ENCODE assay signal across 8 mouse cellular contexts in the genomic region with DNA sequence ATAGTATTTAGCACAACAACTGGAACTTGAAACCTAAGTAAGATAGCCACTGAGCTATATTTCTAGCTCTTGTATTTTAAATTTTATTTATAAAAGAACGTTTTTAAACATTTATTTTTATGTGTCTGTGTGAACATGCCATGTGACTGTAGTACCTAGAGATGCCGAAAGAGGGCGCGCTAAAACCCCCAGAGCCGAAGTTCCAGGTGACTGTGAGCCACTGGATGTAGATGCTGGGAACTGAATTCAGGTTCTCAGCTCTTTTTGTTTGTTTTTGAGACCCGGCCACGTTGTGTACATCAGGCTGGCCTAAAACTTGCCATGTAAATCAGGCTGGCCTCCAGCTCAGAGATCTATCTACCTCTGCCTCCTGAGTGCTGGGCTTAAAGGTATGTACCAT. TPM values are rescaled to one million over a fixed set of nuclear protein-coding genes. Genes with fewer than 3 reads are reported as not detected.
DNase-seq lines count a peak whose midpoint lies in the region; ATAC-seq and TF ChIP-seq lines count a peak whose summit lies in the region.

No protein-coding gene starts in this region.

- TF ChIP-seq RAD21 in MEL (IDR thresholded peaks at IDR 0.05; ENCODE audit: low read depth, low read length) = peak; percentile 24; the same call in 1 of the 2 replicates

- H3K36me3 ChIP-seq in heart, postnatal 0 days (replicated peaks; ENCODE audit: control insufficient read depth, insufficient read depth, low read length) = no peaks in the 10 kb centered on the region
- H3K36me3 ChIP-seq in MEL (ENCODE audit: control insufficient read depth in 1 of 2, insufficient read depth in 2 of 2, low read length in 2 of 2) = peaks cover 0 to 2% of the 10 kb centered on the region in 2 experiments; a peak in 1 of 4 replicates
- H3K36me3 ChIP-seq in hindbrain, embryonic 14.5 days (replicated peaks; ENCODE audit: control insufficient read depth, insufficient read depth) = no peaks in the 10 kb centered on the region

- no peaks in the 10 kb centered on the region for H3K9me3 ChIP-seq in heart, postnatal 0 days (replicated peaks; ENCODE audit: control insufficient read depth, low read length)
- H3K9me3 ChIP-seq in MEL (replicated peaks; ENCODE audit: insufficient read depth, low read length) = no peaks in the 10 kb centered on the region
- H3K9me3 ChIP-seq in hindbrain, embryonic 14.5 days (ENCODE audit: control insufficient read depth, low read length) = no peaks in the 10 kb centered on the region

- H3K4me3 ChIP-seq in heart, postnatal 0 days (ENCODE audit: low read depth, low read length) = no peak overlapping the region
- H3K4me3 ChIP-seq in MEL (ENCODE audit: control insufficient read depth in 1 of 2, insufficient read depth in 1 of 2, low read depth in 2 of 2, low read length in 2 of 2) = no peak overlapping the region
- H3K4me3 ChIP-seq in hindbrain, embryonic 14.5 days (replicated peaks; ENCODE audit: low read length) = no peak overlapping the region

- H3K79me2 ChIP-seq in MEL (ENCODE audit: control insufficient read depth, insufficient read depth, low read length, poor library complexity) = no peaks in the 10 kb centered on the region

- H3K4me2 ChIP-seq in heart, postnatal 0 days (ENCODE audit: low read depth, low read length) = no peak overlapping the region
- H3K4me2 ChIP-seq in hindbrain, embryonic 14.5 days (replicated peaks) = no peak overlapping the region

- no peak for TF ChIP-seq EP300 in heart, postnatal 0 days (IDR thresholded peaks at IDR 0.05; ENCODE audit: low read depth)
- TF ChIP-seq EP300 in MEL (IDR thresholded peaks at IDR 0.05; ENCODE audit: low read depth in 1 of 2, low read length in 2 of 2) = no peak

- H3K4me1 ChIP-seq in heart, postnatal 0 days (ENCODE audit: control insufficient read depth, insufficient read depth) = peaks cover 14% of the 10 kb centered on the region; the same call in 1 of the 2 replicates
- H3K4me1 ChIP-seq in MEL (ENCODE audit: control insufficient read depth in 1 of 2, insufficient read depth in 2 of 2, low read length in 2 of 2) = peaks cover 0 to 1% of the 10 kb centered on the region in 2 experiments; a peak in 2 of 4 replicates
- H3K4me1 ChIP-seq in hindbrain, embryonic 14.5 days (replicated peaks; ENCODE audit: control insufficient read depth, insufficient read depth, low read length) = peaks cover 4% of the 10 kb centered on the region; the same call in 1 of the 2 replicates

- no peak for TF ChIP-seq POLR2A in MEL (IDR thresholded peaks at IDR 0.05; ENCODE audit: control insufficient read depth in 1 of 2, insufficient read depth in 1 of 2, low read depth in 1 of 2, low read length in 2 of 2, poor library complexity in 1 of 2)

- no peak overlapping the region for H3K27ac ChIP-seq in heart, postnatal 0 days (ENCODE audit: low read depth)
- no peak overlapping the region for H3K27ac ChIP-seq in MEL (ENCODE audit: control insufficient read depth, low read depth, low read length)
- H3K27ac ChIP-seq in hindbrain, embryonic 14.5 days = no peak overlapping the region

- no peak overlapping the region for H3K9ac ChIP-seq in heart, postnatal 0 days (replicated peaks; ENCODE audit: low read depth, low read length)
- H3K9ac ChIP-seq in MEL (ENCODE audit: control insufficient read depth, low read depth, low read length, poor library complexity, severe bottlenecking) = no peak overlapping the region
- no peak overlapping the region for H3K9ac ChIP-seq in hindbrain, embryonic 14.5 days

- WGBS in heart, postnatal 0 days = 25% methylated on average over 7 of the region's 7 CpGs
- WGBS in hindbrain, embryonic 14.5 days = 25% methylated on average over 7 of the region's 7 CpGs

- TF ChIP-seq CTCF in heart, postnatal 0 days (IDR thresholded peaks at IDR 0.05; ENCODE audit: low read depth) = peak; percentile 28; the same call in 1 of the 2 replicates
- TF ChIP-seq CTCF in MEL (IDR thresholded peaks at IDR 0.05 in 2 of 3, conservative IDR thresholded peaks at IDR 0.05 in 1 of 3; ENCODE audit: control insufficient read depth in 1 of 3, insufficient read depth in 1 of 3, low read depth in 2 of 3, low read length in 3 of 3, poor library complexity in 1 of 3, severe bottlenecking in 1 of 3) = peak; percentile 71 to 82 (median 80)

- ATAC-seq in heart, postnatal 0 days (ENCODE audit: insufficient read depth, low read depth) = no peak
- ATAC-seq in frontal cortex, adult (ENCODE audit: low TSS enrichment) = no peak
- no peak for ATAC-seq in hindbrain, embryonic 14.5 days (ENCODE audit: low FRiP score)
- ATAC-seq in megakaryocyte, adult 5-6 weeks (ENCODE audit: poor library complexity, severe bottlenecking) = no peak

- no peaks in the 10 kb centered on the region for H3K27me3 ChIP-seq in heart, postnatal 0 days (ENCODE audit: control insufficient read depth, insufficient read depth, low read length)
- H3K27me3 ChIP-seq in MEL (ENCODE audit: control insufficient read depth in 1 of 2, insufficient read depth in 2 of 2, low read length in 2 of 2) = peaks cover 2 to 3% of the 10 kb centered on the region in 2 experiments; a peak in 2 of 4 replicates
- no peaks in the 10 kb centered on the region for H3K27me3 ChIP-seq in hindbrain, embryonic 14.5 days (ENCODE audit: control insufficient read depth, insufficient read depth, low read length)

- no peak for DNase-seq in heart, postnatal 0 days (ENCODE audit: low spot score)
- no peak for DNase-seq in heart, adult 11 months
- DNase-seq in 3T3-L1 (ENCODE audit: low read depth, low spot score) = peak; percentile 61
- DNase-seq in MEL (ENCODE audit: low read depth, low spot score) = peak; percentile 75
- peak; percentile 43 for DNase-seq in lung, postnatal 10 days
- DNase-seq in hindbrain, embryonic 14.5 days (ENCODE audit: low spot score) = no peak

TF ChIP-seq in MEL, 35 proteins besides CTCF, POLR2A, EP300 and RAD21:
- TF ChIP-seq MYC (IDR thresholded peaks at IDR 0.05; ENCODE audit: low read depth, low read length) (peak; percentile 65; the same call in 1 of the 2 replicates), TCF12 (IDR thresholded peaks at IDR 0.05; ENCODE audit: low read depth, low read length) (no peak), USF1 (IDR thresholded peaks at IDR 0.05; ENCODE audit: low read depth, low read length) (peak; percentile 80), SMC3 (IDR thresholded peaks at IDR 0.05; ENCODE audit: low read depth, low read length) (peak; percentile 43)
TF ChIP-seq in MEL: peak in this region for 3.

RNA-seq across cellular contexts. Expression of gene Morn3, which starts 3.0 kb away (rescaled TPM):
- total RNA-seq in heart, postnatal 0 days (2014; rRNA removed; ENCODE audit: low replicate concordance) = not detected in 2 replicates
- 0.36 TPM in 1 of 2 replicates, not detected in the other for polyA plus RNA-seq in heart, postnatal 0 days (2015; fragmentation: Nextera tagmentation; extraction: Ambion mirVana)
- not detected in 2 replicates for total RNA-seq in MEL (2012; rRNA removed)
- polyA plus RNA-seq in MEL (2012; ENCODE audit: insufficient read depth in 1 of 2, insufficient read length in 2 of 2, low read depth in 1 of 2, low replicate concordance in 2 of 2, missing spikeins in 1 of 2) = not detected
- polyA plus RNA-seq in hindbrain, embryonic 14.5 days (2014; fragmentation: Nextera tagmentation; extraction: Ambion mirVana) = 0.79 TPM in 1 of 2 replicates, not detected in the other
- not detected in 2 replicates for total RNA-seq in megakaryocyte, adult 5-6 weeks (2015)
- not detected in 2 replicates for total RNA-seq in megakaryocyte, adult 5-6 weeks (2017)

RNA-seq across cellular contexts. Expression of gene Tmem120b, which starts 24.4 kb away (rescaled TPM):
- 6.5 and 8.7 TPM in 2 replicates for total RNA-seq in heart, postnatal 0 days (2014; rRNA removed; ENCODE audit: low replicate concordance)
- 10.7 and 11.1 TPM in 2 replicates for polyA plus RNA-seq in heart, postnatal 0 days (2015; fragmentation: Nextera tagmentation; extraction: Ambion mirVana)
- total RNA-seq in MEL (2012; rRNA removed) = 4.3 and 6.8 TPM in 2 replicates
- 1 to 10 TPM in 1 of 2 experiments, not detected in 1; 5.6 TPM for polyA plus RNA-seq in MEL (2012; ENCODE audit: insufficient read depth in 1 of 2, insufficient read length in 2 of 2, low read depth in 1 of 2, low replicate concordance in 2 of 2, missing spikeins in 1 of 2)
- 13.0 and 14.0 TPM in 2 replicates for polyA plus RNA-seq in hindbrain, embryonic 14.5 days (2014; fragmentation: Nextera tagmentation; extraction: Ambion mirVana)
- 0.87 and 2.5 TPM in 2 replicates for total RNA-seq in megakaryocyte, adult 5-6 weeks (2015)
- 0.29 and 1.3 TPM in 2 replicates for total RNA-seq in megakaryocyte, adult 5-6 weeks (2017)

RNA-seq across cellular contexts. Expression of gene Orai1, which starts 29.0 kb away (rescaled TPM):
- 23.9 and 43.4 TPM in 2 replicates for total RNA-seq in heart, postnatal 0 days (2014; rRNA removed; ENCODE audit: low replicate concordance)
- polyA plus RNA-seq in heart, postnatal 0 days (2015; fragmentation: Nextera tagmentation; extraction: Ambion mirVana) = 18.7 and 21.2 TPM in 2 replicates
- total RNA-seq in MEL (2012; rRNA removed) = 4.5 and 4.7 TPM in 2 replicates
- polyA plus RNA-seq in MEL (2012; ENCODE audit: insufficient read depth in 1 of 2, insufficient read length in 2 of 2, low read depth in 1 of 2, low replicate concordance in 2 of 2, missing spikeins in 1 of 2) = 10 to 100 TPM in 1 of 2 experiments, not detected in 1; 13.3 TPM
- 16.2 and 18.0 TPM in 2 replicates for polyA plus RNA-seq in hindbrain, embryonic 14.5 days (2014; fragmentation: Nextera tagmentation; extraction: Ambion mirVana)
- total RNA-seq in megakaryocyte, adult 5-6 weeks (2015) = 80.5 and 87.4 TPM in 2 replicates
- total RNA-seq in megakaryocyte, adult 5-6 weeks (2017) = 21.0 and 21.8 TPM in 2 replicates

RNA-seq across cellular contexts. Expression of gene Kdm2b, which starts 54.2 kb away (rescaled TPM):
- 29.3 and 38.8 TPM in 2 replicates for total RNA-seq in heart, postnatal 0 days (2014; rRNA removed; ENCODE audit: low replicate concordance)
- 12.4 and 14.7 TPM in 2 replicates for polyA plus RNA-seq in heart, postnatal 0 days (2015; fragmentation: Nextera tagmentation; extraction: Ambion mirVana)
- total RNA-seq in MEL (2012; rRNA removed) = 24.8 and 29.2 TPM in 2 replicates
- polyA plus RNA-seq in MEL (2012; ENCODE audit: insufficient read depth in 1 of 2, insufficient read length in 2 of 2, low read depth in 1 of 2, low replicate concordance in 2 of 2, missing spikeins in 1 of 2) = 10 to 100 TPM in 1 of 2 experiments, not detected in 1; 48.9 TPM
- polyA plus RNA-seq in hindbrain, embryonic 14.5 days (2014; fragmentation: Nextera tagmentation; extraction: Ambion mirVana) = 80.8 and 87.1 TPM in 2 replicates
- 29.1 and 38.3 TPM in 2 replicates for total RNA-seq in megakaryocyte, adult 5-6 weeks (2015)
- 31.6 and 38.6 TPM in 2 replicates for total RNA-seq in megakaryocyte, adult 5-6 weeks (2017)

Comparison
In these comparisons a context has a peak if more than half of its experiments do, and no peak if none do; other contexts are left out.
1. DNase-seq: peak in 3T3-L1 (single experiment), MEL (single experiment) and lung, postnatal 10 days (single experiment); none in heart, postnatal 0 days (single experiment), heart, adult 11 months (single experiment) and hindbrain, embryonic 14.5 days (single experiment).